Mouse (Mus musculus) right cerebral cortex, postnatal 14 days (tissue): ENCODE measurements around the gene Gad1.

Experiments
- DNase-seq: peaks from one replicate; pipeline ENCODE4 v3.0.0; 2022

The Gad1 gene

GRCm38 (mm10) chr2:70631321-70631720 is 78.4 kb downstream of the Gad1 start:
- DNase-seq, result no peak

- no peak for DNase-seq
Measured at GRCm38 (mm10) chr2:70632412-70632811, 79.5 kb downstream of the Gad1 start.

GRCm38 (mm10) chr2:70634028-70634690 is 81.3 kb downstream of the Gad1 start:
- DNase-seq, result no peak

GRCm38 (mm10) chr2:70640968-70641367 is 88.1 kb downstream of the Gad1 start:
- no peak for DNase-seq

GRCm38 (mm10) chr2:70642971-70643565 is 90.2 kb downstream of the Gad1 start:
- no peak for DNase-seq

GRCm38 (mm10) chr2:70645266-70645780 is 92.5 kb downstream of the Gad1 start:
- no peak for DNase-seq

- no peak for DNase-seq
Measured at GRCm38 (mm10) chr2:70647681-70648080, 94.8 kb downstream of the Gad1 start.

GRCm38 (mm10) chr2:70648271-70648670 is 95.4 kb downstream of the Gad1 start:
- no peak for DNase-seq

GRCm38 (mm10) chr2:70649471-70649870 is 96.6 kb downstream of the Gad1 start:
- no peak for DNase-seq
